In genomic region chr8:84771941-84772378, GRCm38 (mm10) we compare ENCODE assay signal across 9 mouse cellular contexts. TPM values are rescaled to one million over a fixed set of nuclear protein-coding genes. Genes with fewer than 3 reads are reported as not detected.
A peak's percentile ranks its signal among the peaks of the same experiment; 100 is the strongest.
DNase-seq lines count a peak whose midpoint lies in the region; ATAC-seq lines count a peak whose summit lies in the region.
"Had no signal": no experiment of that assay in that cellular context is flagged by ENCODE, and none has a peak within 500 bp of the region (broad histone marks: within the 10 kb centered on the region; RNA-seq: fewer than 3 reads in every experiment).

No protein-coding gene starts in this region.

- H3K4me2 ChIP-seq in liver, embryonic 13.5 days = 0 out of 2 replicates have a peak overlapping the region, but pooled peaks have one; percentile 8
- H3K4me2 ChIP-seq in liver, embryonic 11.5 days = no peak overlapping the region
- H3K4me2 ChIP-seq in hindbrain, embryonic 15.5 days = peak overlapping the region; percentile 48
- peak overlapping the region; percentile 50 for H3K4me2 ChIP-seq in midbrain, embryonic 14.5 days (ENCODE audit: low read length)

- no peak for ATAC-seq in liver, embryonic 13.5 days (ENCODE audit: low read depth)
- no peak for ATAC-seq in liver, embryonic 11.5 days (replicated peaks; ENCODE audit: low FRiP score)
- ATAC-seq in common myeloid progenitor, adult 5-6 weeks (replicated peaks; ENCODE audit: low read depth, poor library complexity, severe bottlenecking) = peak; percentile 30
- ATAC-seq in hindbrain, embryonic 15.5 days (ENCODE audit: low FRiP score, low read depth) = no peak
- no peak for ATAC-seq in midbrain, embryonic 14.5 days (ENCODE audit: low FRiP score, low TSS enrichment)

- H3K9me3 ChIP-seq in liver, embryonic 13.5 days (replicated peaks) = no peaks in the 10 kb centered on the region
- no peaks in the 10 kb centered on the region for H3K9me3 ChIP-seq in liver, embryonic 11.5 days (ENCODE audit: control insufficient read depth, low read length)
- no peaks in the 10 kb centered on the region for H3K9me3 ChIP-seq in hindbrain, embryonic 15.5 days
- H3K9me3 ChIP-seq in midbrain, embryonic 14.5 days (ENCODE audit: control insufficient read depth, low read length) = no peaks in the 10 kb centered on the region

- no peak overlapping the region for H3K4me3 ChIP-seq in liver, embryonic 13.5 days (replicated peaks)
- H3K4me3 ChIP-seq in liver, embryonic 11.5 days (ENCODE audit: low read depth, low read length) = no peak overlapping the region
- H3K4me3 ChIP-seq in hindbrain, embryonic 15.5 days = peak overlapping the region; percentile 36
- H3K4me3 ChIP-seq in midbrain, embryonic 14.5 days (replicated peaks; ENCODE audit: low read depth, low read length) = peak overlapping the region; percentile 12

- H3K36me3 ChIP-seq in liver, embryonic 13.5 days = no peaks in the 10 kb centered on the region
- no peaks in the 10 kb centered on the region for H3K36me3 ChIP-seq in liver, embryonic 11.5 days (ENCODE audit: control insufficient read depth, insufficient read depth, low read length)
- H3K36me3 ChIP-seq in hindbrain, embryonic 15.5 days = no peaks in the 10 kb centered on the region
- no peaks in the 10 kb centered on the region; the same call in 1 of the 2 replicates for H3K36me3 ChIP-seq in midbrain, embryonic 14.5 days (ENCODE audit: control insufficient read depth, insufficient read depth, low read length)

- WGBS in liver, embryonic 13.5 days (ENCODE audit: insufficient replicate concordance) = 11% methylated on average over 34 of the region's 34 CpGs
- 4% methylated on average over 34 of the region's 34 CpGs for WGBS in liver, embryonic 11.5 days
- WGBS in hindbrain, embryonic 15.5 days = 5% methylated on average over 34 of the region's 34 CpGs
- 5% methylated on average over 34 of the region's 34 CpGs for WGBS in midbrain, embryonic 14.5 days

- H3K27ac ChIP-seq in liver, embryonic 13.5 days = no peak overlapping the region
- H3K27ac ChIP-seq in liver, embryonic 11.5 days (ENCODE audit: low read depth, low read length) = no peak overlapping the region
- H3K27ac ChIP-seq in hindbrain, embryonic 15.5 days (replicated peaks) = peak overlapping the region; percentile 65
- no peak overlapping the region; the same call in 1 of the 2 replicates for H3K27ac ChIP-seq in midbrain, embryonic 14.5 days (replicated peaks; ENCODE audit: low read depth, low read length)
- H3K27ac ChIP-seq: macrophage had no signal

- DNase-seq in liver, embryonic 13.5 days = no peak
- DNase-seq in liver, embryonic 11.5 days (ENCODE audit: low spot score) = no peak
- peak; percentile 56 for DNase-seq in midbrain, embryonic 14.5 days
- no peak for DNase-seq in natural killer cell, adult 2 months (ENCODE audit: low spot score in 2 of 2)
- DNase-seq in frontal cortex, postnatal 25 days (ENCODE audit: low spot score in 2 of 2) = no peak
- no peak for DNase-seq in thymus, adult 18-20 months

- peaks cover 26% of the 10 kb centered on the region for H3K4me1 ChIP-seq in liver, embryonic 13.5 days (replicated peaks)
- H3K4me1 ChIP-seq in liver, embryonic 11.5 days (replicated peaks; ENCODE audit: control insufficient read depth, insufficient read depth, low read length) = peaks cover 6% of the 10 kb centered on the region; the same call in 1 of the 2 replicates
- H3K4me1 ChIP-seq in hindbrain, embryonic 15.5 days (replicated peaks) = peaks cover 55% of the 10 kb centered on the region
- H3K4me1 ChIP-seq in midbrain, embryonic 14.5 days (ENCODE audit: control insufficient read depth, insufficient read depth, low read length) = peaks cover 11% of the 10 kb centered on the region

- H3K9ac ChIP-seq in liver, embryonic 13.5 days = no peak overlapping the region
- no peak overlapping the region for H3K9ac ChIP-seq in liver, embryonic 11.5 days (ENCODE audit: low read depth, low read length)
- H3K9ac ChIP-seq in hindbrain, embryonic 15.5 days = peak overlapping the region; percentile 45
- H3K9ac ChIP-seq in midbrain, embryonic 14.5 days (replicated peaks; ENCODE audit: low read length) = peak overlapping the region; percentile 34; the same call in 1 of the 2 replicates

- H3K27me3 ChIP-seq in liver, embryonic 13.5 days = peaks cover 92% of the 10 kb centered on the region
- peaks cover 90% of the 10 kb centered on the region for H3K27me3 ChIP-seq in liver, embryonic 11.5 days (replicated peaks; ENCODE audit: control insufficient read depth, insufficient read depth, low read length)
- peaks cover 58% of the 10 kb centered on the region for H3K27me3 ChIP-seq in hindbrain, embryonic 15.5 days
- H3K27me3 ChIP-seq in midbrain, embryonic 14.5 days (ENCODE audit: control insufficient read depth, insufficient read depth, low read length) = peaks cover 48% of the 10 kb centered on the region

RNA-seq across cellular contexts. Expression of gene Nfix, which starts 28.2 kb away (rescaled TPM):
- 2.3 and 3.4 TPM in 2 replicates for polyA plus RNA-seq in liver, embryonic 13.5 days (2015; fragmentation: Nextera tagmentation; extraction: Ambion mirVana)
- 5.0 and 7.1 TPM in 2 replicates for polyA plus RNA-seq in liver, embryonic 11.5 days (2014; fragmentation: Nextera tagmentation; extraction: Ambion mirVana)
- 11.6 and 15.5 TPM in 2 replicates for total RNA-seq in common myeloid progenitor, adult 5-6 weeks (2017)
- 71.2 and 87.6 TPM in 2 replicates for polyA plus RNA-seq in hindbrain, embryonic 15.5 days (2015; fragmentation: Nextera tagmentation; extraction: Ambion mirVana)
- 45.9 and 49.8 TPM in 2 replicates for polyA plus RNA-seq in midbrain, embryonic 14.5 days (2014; fragmentation: Nextera tagmentation; extraction: Ambion mirVana)

RNA-seq across cellular contexts. Expression of gene G430095P16Rik, which starts 49.2 kb away (rescaled TPM):
- 9.6 and 10.0 TPM in 2 replicates for polyA plus RNA-seq in liver, embryonic 13.5 days (2015; fragmentation: Nextera tagmentation; extraction: Ambion mirVana)
- 11.8 and 12.3 TPM in 2 replicates for polyA plus RNA-seq in liver, embryonic 11.5 days (2014; fragmentation: Nextera tagmentation; extraction: Ambion mirVana)
- 13.2 and 22.4 TPM in 2 replicates for total RNA-seq in common myeloid progenitor, adult 5-6 weeks (2017)
- 1.2 and 1.7 TPM in 2 replicates for polyA plus RNA-seq in hindbrain, embryonic 15.5 days (2015; fragmentation: Nextera tagmentation; extraction: Ambion mirVana)
- polyA plus RNA-seq in midbrain, embryonic 14.5 days (2014; fragmentation: Nextera tagmentation; extraction: Ambion mirVana) = 0.67 and 0.91 TPM in 2 replicates
- polyA plus RNA-seq: macrophage had no signal

RNA-seq across cellular contexts. Expression of gene Dand5, which starts 50.7 kb away (rescaled TPM):
- polyA plus RNA-seq in liver, embryonic 13.5 days (2015; fragmentation: Nextera tagmentation; extraction: Ambion mirVana) = 3.3 and 3.7 TPM in 2 replicates
- 4.5 and 4.9 TPM in 2 replicates for polyA plus RNA-seq in liver, embryonic 11.5 days (2014; fragmentation: Nextera tagmentation; extraction: Ambion mirVana)
- 2.8 and 4.1 TPM in 2 replicates for total RNA-seq in common myeloid progenitor, adult 5-6 weeks (2017)
- polyA plus RNA-seq in hindbrain, embryonic 15.5 days (2015; fragmentation: Nextera tagmentation; extraction: Ambion mirVana) = 14.0 and 15.1 TPM in 2 replicates
- polyA plus RNA-seq in midbrain, embryonic 14.5 days (2014; fragmentation: Nextera tagmentation; extraction: Ambion mirVana) = 9.9 and 12.7 TPM in 2 replicates

RNA-seq across cellular contexts. Expression of gene Gadd45gip1, which starts 59.4 kb away (rescaled TPM):
- polyA plus RNA-seq in liver, embryonic 13.5 days (2015; fragmentation: Nextera tagmentation; extraction: Ambion mirVana) = 60.6 and 63.2 TPM in 2 replicates
- 87.8 and 90.6 TPM in 2 replicates for polyA plus RNA-seq in liver, embryonic 11.5 days (2014; fragmentation: Nextera tagmentation; extraction: Ambion mirVana)
- 56.5 and 63.7 TPM in 2 replicates for total RNA-seq in common myeloid progenitor, adult 5-6 weeks (2017)
- polyA plus RNA-seq in hindbrain, embryonic 15.5 days (2015; fragmentation: Nextera tagmentation; extraction: Ambion mirVana) = 39.7 and 40.6 TPM in 2 replicates
- polyA plus RNA-seq in midbrain, embryonic 14.5 days (2014; fragmentation: Nextera tagmentation; extraction: Ambion mirVana) = 32.7 and 35.8 TPM in 2 replicates

Comparison
In these comparisons a context has a peak if more than half of its experiments do, and no peak if none do; other contexts are left out.
1. H3K4me3 ChIP-seq: peak in hindbrain, embryonic 15.5 days (single experiment) and midbrain, embryonic 14.5 days (single experiment); none in liver, embryonic 13.5 days (single experiment) and liver, embryonic 11.5 days (single experiment).
2. H3K9ac ChIP-seq: peak in hindbrain, embryonic 15.5 days (single experiment) and midbrain, embryonic 14.5 days (single experiment); none in liver, embryonic 13.5 days (single experiment) and liver, embryonic 11.5 days (single experiment).